Mouse (Mus musculus): Measurements from ENCODE around the gene Timm17a. TPM values are rescaled to one million over a fixed set of nuclear protein-coding genes. Genes with fewer than 3 reads are reported as not detected.

The Timm17a gene
- 10 to 100 TPM; 31.4 to 32.3 TPM for total RNA-seq (2023)

DNA sequence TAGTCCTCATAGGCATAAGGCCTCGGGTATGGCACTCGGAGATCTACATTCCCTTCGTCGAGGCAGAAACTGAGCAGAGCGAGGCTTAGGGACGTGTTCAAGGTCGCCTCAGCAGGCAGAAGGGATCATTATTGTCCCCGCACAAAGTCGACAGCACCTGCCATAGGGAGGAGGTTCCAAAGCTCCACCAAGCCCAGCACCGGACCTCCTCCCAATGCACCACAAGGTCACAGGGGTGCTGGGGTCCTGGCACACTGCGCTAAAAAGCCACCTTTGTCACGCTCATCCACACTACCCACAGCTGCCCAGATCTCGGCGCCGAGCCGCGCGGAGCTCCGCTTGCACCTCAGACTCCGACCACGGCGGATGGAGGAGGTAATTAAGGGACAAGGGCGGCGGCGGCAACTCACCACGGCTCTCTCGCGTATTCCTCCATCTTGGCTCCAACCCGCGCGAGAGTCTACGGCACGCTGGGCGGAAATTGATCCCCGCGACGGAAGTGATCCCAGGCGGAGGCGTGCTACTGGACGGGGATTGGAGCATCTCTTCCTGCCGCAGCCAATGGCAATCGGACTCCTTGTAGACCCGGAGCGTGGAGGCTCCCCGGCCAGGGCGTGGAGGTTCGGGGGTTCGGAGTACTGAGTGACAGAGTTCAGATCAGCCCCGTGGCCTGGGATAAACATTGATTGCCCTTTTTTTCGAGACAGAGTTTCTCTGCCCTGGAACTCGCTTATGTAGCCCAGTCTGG is at the start of gene Timm17a:
TSS of gene Timm17a (minus strand) at position 495 of the 748 bp plus-strand sequence.

DNA sequence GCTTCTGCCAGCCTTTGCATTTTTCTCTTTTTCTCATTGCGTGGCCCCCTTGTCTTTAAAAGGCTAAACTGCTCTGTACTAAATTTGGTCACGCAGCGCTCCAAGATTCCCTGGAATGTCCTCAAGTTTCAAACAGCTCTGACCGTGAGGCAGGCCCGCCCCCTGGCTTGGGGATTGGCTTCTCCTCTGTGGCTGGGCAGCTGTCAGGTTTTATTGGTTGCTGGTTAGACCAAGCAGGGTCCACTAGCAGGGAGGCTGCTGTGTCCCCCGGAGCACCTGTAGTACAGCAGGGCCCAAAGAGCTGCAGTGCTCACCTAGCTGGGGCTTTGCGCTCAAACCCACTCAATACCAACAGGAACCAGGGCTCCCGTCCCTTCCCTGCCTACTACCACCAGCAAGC is 11.0 kb upstream of the Timm17a start, which contains the start of gene Lmod1:
TSS of gene Lmod1 (plus strand) at position 237 of the 400 bp plus-strand sequence.

DNA sequence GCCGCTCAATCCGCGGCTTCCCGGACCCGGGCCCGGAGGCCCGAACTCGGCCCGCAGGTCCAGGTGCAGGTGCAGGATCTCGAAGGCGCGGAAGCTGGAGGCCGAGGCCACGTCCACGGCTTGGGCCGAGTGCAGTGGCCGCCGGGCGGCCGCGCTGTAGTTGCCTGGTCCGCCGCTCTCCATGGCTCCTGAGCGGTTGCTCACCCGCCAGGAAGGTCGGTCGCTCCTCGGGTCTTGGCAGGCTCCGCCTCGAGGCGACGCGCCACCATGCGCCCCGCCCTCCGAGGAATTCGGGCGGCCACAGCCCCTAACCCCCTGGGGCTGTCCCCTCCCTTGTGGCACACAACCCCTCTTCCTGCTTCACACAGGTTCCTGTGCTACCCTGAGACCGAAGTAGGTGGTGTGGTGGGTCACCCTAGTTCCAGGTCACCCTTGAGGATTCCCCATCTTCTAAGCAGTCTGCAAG is 29.7 kb downstream of the Timm17a start, which contains the start of gene Rnpep:
TSS of gene Rnpep (minus strand) at position 259 of the 466 bp plus-strand sequence.

GRCm38 (mm10) chr1:135258380-135259127 is 55.0 kb downstream of the Timm17a start, which contains the start of gene Elf3:
Gene Elf3 (minus strand): TSS chr1:135258568.

Other genes starting within 250 kb of the Timm17a start
- not detected for gene Lgr6, start 208.5 kb downstream of the Timm17a start, total RNA-seq (2023)
- gene Ptpn7, start 181.1 kb downstream of the Timm17a start, total RNA-seq (2023) = 10 to 100 TPM; 57.1 to 59.7 TPM
- 100 to 1,000 TPM in 1 of 2 experiments, 10 to 100 TPM in 1; 99.1 to 113 TPM for gene Arl8a, start 167.0 kb downstream of the Timm17a start, total RNA-seq (2023)
- gene Gpr37l1, start 146.1 kb downstream of the Timm17a start, total RNA-seq (2023) = not detected
- not detected for gene Elf3, start 55.2 kb downstream of the Timm17a start, total RNA-seq (2023)
- 100 to 1,000 TPM; 147 to 164 TPM for gene Rnpep, start 29.7 kb downstream of the Timm17a start, total RNA-seq (2023)
- not detected for gene Lmod1, start 11.0 kb upstream of the Timm17a start, total RNA-seq (2023)
- gene Shisa4, start 61.5 kb upstream of the Timm17a start, total RNA-seq (2023) = not detected
- gene Ipo9, start 116.7 kb upstream of the Timm17a start, total RNA-seq (2023) = 10 to 100 TPM; 45.1 to 45.5 TPM